Mouse (Mus musculus) thymus, adult 2 months (tissue): ENCODE results near the gene Fhad1. TPM values are rescaled to one million over a fixed set of nuclear protein-coding genes. Genes with fewer than 3 reads are reported as not detected.

Source experiments
- DNase-seq: peaks from one replicate; pipeline ENCODE4 v3.0.0; 2021
- H3K27ac ChIP-seq: fragments of 200-500 bp; 2 replicates; pipeline ENCODE4 v1.5.1; 2012; ENCODE audit warnings: low read length, control low read depth; ENCODE audit not compliant: control insufficient read depth, insufficient read depth
- H3K27me3 ChIP-seq: fragments of 200-500 bp; 2 replicates; pipeline ENCODE4 v1.6.1; 2012; ENCODE audit warnings: mild to moderate bottlenecking, low read length, moderate library complexity, mixed read lengths; ENCODE audit not compliant: control insufficient read depth, insufficient read depth
- H3K36me3 ChIP-seq: fragments of 200-500 bp; 2 replicates; pipeline ENCODE4 v1.6.1; 2012; ENCODE audit warnings: mild to moderate bottlenecking, low read length, moderate library complexity; ENCODE audit not compliant: control insufficient read depth, insufficient read depth
- H3K4me1 ChIP-seq: fragments of 200-500 bp; replicated peaks from 2 replicates; pipeline ENCODE4 v1.6.1; 2012; ENCODE audit warnings: low read length; ENCODE audit not compliant: control insufficient read depth, insufficient read depth
- H3K4me3 ChIP-seq: fragments of 200-500 bp; 2 replicates; pipeline ENCODE4 v1.5.1; 2012; ENCODE audit warnings: mild to moderate bottlenecking, low read length, control low read depth, moderate library complexity; ENCODE audit not compliant: control insufficient read depth, insufficient read depth
- CTCF ChIP-seq: fragments of 200-500 bp; IDR thresholded peaks from 2 replicates; pipeline ENCODE4 v1.5.1; 2012; ENCODE audit warnings: mild to moderate bottlenecking, control low read depth, low read length, moderate library complexity, borderline replicate concordance; ENCODE audit not compliant: control insufficient read depth, poor library complexity, insufficient read depth; ENCODE audit errors: extremely low read depth
- POLR2A ChIP-seq: fragments of 200-500 bp; IDR thresholded peaks from 2 replicates; pipeline ENCODE4 v1.6.1; 2012; ENCODE audit warnings: mild to moderate bottlenecking, low read length, control low read depth, moderate library complexity; ENCODE audit not compliant: control insufficient read depth, poor library complexity, insufficient read depth; ENCODE audit errors: extremely low read depth
- WGBS: fragments of 180-500 bp; shearing (Covaris S2); methylation state at CpG from one replicate; pipeline ENCODE4 v1.1.7; 2018; 5-methylcytosine and 5-hydroxymethylcytosine counted together
- polyA plus RNA-seq: library from polyadenylated mRNA; depleted of rRNA; stranded (reverse); fragments of >200 nt; gene quantifications from 2 replicates; pipeline ENCODE4 v1.2.3, GENCODE M21; 2012

Gene Fhad1
- polyA plus RNA-seq, 1 experiment = 1.1 TPM

DNA sequence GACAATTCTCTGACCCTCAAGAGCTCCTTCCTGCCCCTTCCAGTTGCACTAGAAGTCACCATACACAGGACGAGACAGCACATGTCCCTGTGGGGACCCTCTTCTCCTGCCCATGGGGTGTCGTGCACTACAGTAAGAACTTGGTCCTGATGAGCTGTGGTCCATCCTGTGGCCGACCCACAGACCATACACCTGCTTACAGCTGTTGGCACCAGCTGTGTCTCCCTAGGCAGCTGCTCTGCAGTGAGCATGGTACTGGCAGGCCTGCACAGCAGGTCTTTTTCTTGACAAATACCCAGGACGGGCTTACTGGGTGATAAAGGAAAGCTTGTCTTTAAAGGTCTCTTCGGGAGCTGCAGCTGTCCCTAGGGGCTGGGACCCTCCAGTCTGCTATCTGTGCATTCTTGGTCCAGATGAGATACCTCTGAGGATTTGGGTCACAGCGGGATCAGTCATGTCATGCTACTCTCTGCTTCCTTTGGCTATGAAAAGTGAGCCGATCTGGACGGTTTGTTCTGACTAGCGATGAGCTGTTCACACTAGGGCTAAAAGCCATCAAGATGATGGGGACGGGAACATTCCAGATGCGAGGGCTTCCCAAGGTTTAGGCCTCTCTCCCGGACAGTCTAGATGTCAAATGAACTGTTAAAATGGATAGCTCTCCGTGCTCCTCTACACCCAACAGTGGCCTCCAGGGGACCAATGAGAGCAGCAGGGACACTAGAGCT lies 44.4 kb upstream of the Fhad1 start:
- Histone ChIP-seq H3K27me3 (no peaks in the 10 kb centered on the region), H3K36me3 (no peaks in the 10 kb centered on the region), H3K4me1 (no peaks in the 10 kb centered on the region), H3K4me3 (no peak overlapping the region), H3K27ac (no peak overlapping the region)
- WGBS = 88% methylated on average over 13 of the region's 13 CpGs
- DNase-seq = no peak
- TF ChIP-seq CTCF = no peak
- no peak for TF ChIP-seq POLR2A

DNA sequence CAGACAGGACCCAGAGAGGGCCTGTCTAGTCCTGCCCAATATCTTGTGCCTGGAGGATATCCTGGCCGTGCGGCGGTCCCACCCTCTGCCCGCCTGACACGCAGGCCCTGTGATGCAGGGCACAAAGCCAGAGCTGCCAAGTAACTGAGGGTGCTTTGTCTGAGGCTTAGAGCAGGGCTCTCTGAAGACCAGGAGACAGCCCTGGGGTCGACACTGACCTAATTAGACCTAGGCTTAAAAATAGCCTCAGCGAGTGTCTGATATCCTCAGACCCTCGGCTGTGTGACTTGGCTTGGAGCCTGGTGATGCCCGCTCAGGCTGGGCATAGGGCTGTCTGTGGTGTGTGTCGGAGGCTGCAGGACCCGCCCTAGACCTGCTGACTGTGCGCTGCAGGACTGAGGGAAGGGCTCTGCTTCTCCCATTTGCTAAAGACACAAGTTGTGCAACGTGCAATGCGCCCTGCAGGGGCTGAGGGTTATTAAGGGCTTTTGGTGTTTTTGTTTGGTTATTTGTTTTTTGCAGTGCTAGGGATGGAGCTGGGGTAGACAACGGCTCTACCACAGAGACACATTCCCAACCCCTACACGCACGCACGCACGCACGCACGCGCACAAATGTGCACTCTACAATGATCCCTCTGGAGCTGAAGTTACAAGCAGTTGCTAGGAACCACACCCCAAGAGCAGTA lies 42.8 kb upstream of the Fhad1 start:
- Histone ChIP-seq H3K27me3 (no peaks in the 10 kb centered on the region), H3K36me3 (no peaks in the 10 kb centered on the region), H3K4me1 (no peaks in the 10 kb centered on the region), H3K27ac (no peak overlapping the region), H3K4me3 (no peak overlapping the region)
- TF ChIP-seq CTCF (no peak), POLR2A (no peak)
- 95% methylated on average over 22 of the region's 22 CpGs for WGBS
- DNase-seq = no peak

- H3K4me1 ChIP-seq = no peaks in the 10 kb centered on the region
- H3K27me3 ChIP-seq = no peaks in the 10 kb centered on the region
- no peaks in the 10 kb centered on the region for H3K36me3 ChIP-seq
- no peak for DNase-seq
- H3K4me3 ChIP-seq = no peak overlapping the region
- WGBS = 94% methylated on average over 8 of the region's 8 CpGs
- TF ChIP-seq CTCF = no peak
- no peak for TF ChIP-seq POLR2A
- H3K27ac ChIP-seq = no peak overlapping the region
Observed at GRCm38 (mm10) chr4:142055600-142055999, 40.7 kb upstream of the Fhad1 start.

DNA sequence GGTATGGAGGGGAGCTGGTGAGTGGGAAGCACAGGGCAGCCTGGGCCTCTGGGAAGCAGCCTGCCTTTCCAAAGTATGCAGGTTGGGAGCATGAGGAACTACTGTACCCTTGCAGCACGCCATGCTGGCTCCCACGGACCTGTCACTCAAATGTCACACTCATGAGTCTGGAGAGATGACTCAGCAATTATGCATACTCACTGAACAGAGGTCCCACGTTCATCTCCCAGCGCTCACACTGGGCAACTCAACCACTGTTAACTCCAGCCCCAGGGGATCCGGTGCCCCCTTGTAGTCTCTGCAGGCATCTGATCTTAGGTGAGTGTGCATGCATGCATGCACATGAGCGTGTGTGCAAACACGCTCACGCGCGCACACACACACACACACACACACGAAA lies 39.7 kb upstream of the Fhad1 start:
- WGBS = 62% methylated on average over 11 of the region's 11 CpGs
- H3K36me3 ChIP-seq = no peaks in the 10 kb centered on the region
- no peak for TF ChIP-seq POLR2A
- no peak for TF ChIP-seq CTCF
- DNase-seq = no peak
- no peaks in the 10 kb centered on the region for H3K27me3 ChIP-seq
- no peaks in the 10 kb centered on the region for H3K4me1 ChIP-seq
- no peak overlapping the region for H3K4me3 ChIP-seq
- no peak overlapping the region for H3K27ac ChIP-seq

- TF ChIP-seq CTCF (no peak), POLR2A (no peak)
- no peaks in the 10 kb centered on the region for H3K27me3 ChIP-seq
- no peak for DNase-seq
- H3K4me3 ChIP-seq = no peak overlapping the region
- no peaks in the 10 kb centered on the region for H3K4me1 ChIP-seq
- WGBS = 83% methylated on average over 9 of the region's 9 CpGs
- no peak overlapping the region for H3K27ac ChIP-seq
- H3K36me3 ChIP-seq = no peaks in the 10 kb centered on the region
Observed at GRCm38 (mm10) chr4:142053661-142054448, 39.0 kb upstream of the Fhad1 start.

DNA sequence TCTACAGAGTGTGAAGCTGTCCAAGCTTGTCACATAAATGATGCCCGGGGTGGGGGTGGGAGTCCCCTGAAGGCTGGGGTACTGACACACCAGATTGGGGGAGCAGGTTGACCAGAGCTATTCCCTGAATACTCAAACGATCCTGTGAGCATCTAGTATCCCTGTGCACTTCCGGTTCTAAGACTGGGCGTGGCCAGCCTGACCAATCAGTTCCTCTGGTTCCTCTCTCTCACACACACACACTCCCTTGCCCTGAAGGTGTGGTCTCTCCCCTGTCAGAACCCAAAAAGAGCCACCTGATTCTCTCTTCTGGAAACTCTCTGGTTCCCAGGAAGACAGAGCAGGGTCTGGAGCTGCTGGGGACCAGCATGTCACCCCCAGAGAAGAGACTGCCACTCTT lies 38.4 kb upstream of the Fhad1 start:
- TF ChIP-seq POLR2A = no peak
- no peak for TF ChIP-seq CTCF
- WGBS = 55% methylated on average over 4 of the region's 4 CpGs
- no peaks in the 10 kb centered on the region for H3K4me1 ChIP-seq
- no peak overlapping the region for H3K27ac ChIP-seq
- no peak overlapping the region for H3K4me3 ChIP-seq
- no peaks in the 10 kb centered on the region for H3K36me3 ChIP-seq
- no peaks in the 10 kb centered on the region for H3K27me3 ChIP-seq
- DNase-seq = no peak
